Mouse (Mus musculus): ENCODE measurements around the gene Bcan. TPM values are rescaled to one million over a fixed set of nuclear protein-coding genes. Genes with fewer than 3 reads are reported as not detected.

The Bcan gene
- polyA plus RNA-seq, 1 experiment, result 0.06 TPM

GRCm38 (mm10) chr3:88033506-88033905, 33.5 kb upstream of the Bcan start:
- TF ChIP-seq USF1 (IDR thresholded peaks at IDR 0.05; ENCODE audit: low read depth), result no peak
- no peak for TF ChIP-seq CEBPB (IDR thresholded peaks at IDR 0.05; ENCODE audit: insufficient read depth, poor library complexity, severe bottlenecking)
- no peak for TF ChIP-seq MAX (IDR thresholded peaks at IDR 0.05; ENCODE audit: low read depth)
- no peak for TF ChIP-seq MYOD1 (IDR thresholded peaks at IDR 0.05; ENCODE audit: control insufficient read depth in 1 of 3, insufficient read length in 2 of 3, low read depth in 2 of 3)
- no peak for TF ChIP-seq TCF3 (IDR thresholded peaks at IDR 0.05; ENCODE audit: insufficient read length, low read depth)
- TF ChIP-seq MYOG (IDR thresholded peaks at IDR 0.05; ENCODE audit: control insufficient read depth in 1 of 3, insufficient read depth in 1 of 3, insufficient read length in 2 of 3, low read depth in 2 of 3), result no peak
- no peak for TF ChIP-seq POLR2A (IDR thresholded peaks at IDR 0.05; ENCODE audit: insufficient read length, low read depth)
- no peak for TF ChIP-seq E2F4 (IDR thresholded peaks at IDR 0.05; ENCODE audit: insufficient read depth)
- no peak for TF ChIP-seq REST (IDR thresholded peaks at IDR 0.05; ENCODE audit: insufficient read depth, insufficient read length)
- TF ChIP-seq POLR2AphosphoS2 (IDR thresholded peaks at IDR 0.05; ENCODE audit: insufficient read length, low read depth), result no peak
- TF ChIP-seq TCF12 (IDR thresholded peaks at IDR 0.05; ENCODE audit: insufficient read depth, poor library complexity, severe bottlenecking), result no peak
- no peak for TF ChIP-seq SRF (IDR thresholded peaks at IDR 0.05; ENCODE audit: control insufficient read depth, insufficient read length, low read depth)
- no peaks in the 10 kb centered on the region for H3K36me3 ChIP-seq (ENCODE audit: control insufficient read depth, insufficient read depth)
- no peak overlapping the region for H3K4me2 ChIP-seq (ENCODE audit: low read depth)
- H3ac ChIP-seq (ENCODE audit: control insufficient read depth, insufficient read length), result no peak overlapping the region
- no peak overlapping the region for H3K4me3 ChIP-seq
- peaks cover 23% of the 10 kb centered on the region for H3K27me3 ChIP-seq (ENCODE audit: control insufficient read depth, insufficient read depth, insufficient read length)
- no peaks in the 10 kb centered on the region for H3K79me2 ChIP-seq (ENCODE audit: control insufficient read depth, insufficient read depth)

- TF ChIP-seq TCF12 (IDR thresholded peaks at IDR 0.05; ENCODE audit: insufficient read depth, poor library complexity, severe bottlenecking) (no peak), USF1 (IDR thresholded peaks at IDR 0.05; ENCODE audit: low read depth) (no peak), MYOD1 (IDR thresholded peaks at IDR 0.05; ENCODE audit: control insufficient read depth in 1 of 3, insufficient read length in 2 of 3, low read depth in 2 of 3) (no peak), MAX (IDR thresholded peaks at IDR 0.05; ENCODE audit: low read depth) (no peak), TCF3 (IDR thresholded peaks at IDR 0.05; ENCODE audit: insufficient read length, low read depth) (no peak), POLR2A (IDR thresholded peaks at IDR 0.05; ENCODE audit: insufficient read length, low read depth) (no peak), E2F4 (IDR thresholded peaks at IDR 0.05; ENCODE audit: insufficient read depth) (no peak), MYOG (IDR thresholded peaks at IDR 0.05; ENCODE audit: control insufficient read depth in 1 of 3, insufficient read depth in 1 of 3, insufficient read length in 2 of 3, low read depth in 2 of 3) (no peak), REST (IDR thresholded peaks at IDR 0.05; ENCODE audit: insufficient read depth, insufficient read length) (no peak), SRF (IDR thresholded peaks at IDR 0.05; ENCODE audit: control insufficient read depth, insufficient read length, low read depth) (no peak), CEBPB (IDR thresholded peaks at IDR 0.05; ENCODE audit: insufficient read depth, poor library complexity, severe bottlenecking) (no peak), POLR2AphosphoS2 (IDR thresholded peaks at IDR 0.05; ENCODE audit: insufficient read length, low read depth) (no peak)
- H3K27me3 ChIP-seq (ENCODE audit: control insufficient read depth, insufficient read depth, insufficient read length), result peaks cover 17% of the 10 kb centered on the region
- no peaks in the 10 kb centered on the region for H3K36me3 ChIP-seq (ENCODE audit: control insufficient read depth, insufficient read depth)
- no peak overlapping the region for H3K4me2 ChIP-seq (ENCODE audit: low read depth)
- no peak overlapping the region for H3ac ChIP-seq (ENCODE audit: control insufficient read depth, insufficient read length)
- no peak overlapping the region for H3K4me3 ChIP-seq
- H3K79me2 ChIP-seq (ENCODE audit: control insufficient read depth, insufficient read depth), result no peaks in the 10 kb centered on the region
Measured at GRCm38 (mm10) chr3:88030608-88031395, 30.8 kb upstream of the Bcan start.

GRCm38 (mm10) chr3:88027434-88028186, 27.6 kb upstream of the Bcan start, which contains the start of gene Hapln2:
TSS of gene Hapln2 (minus strand) at chr3:88027583.
- Histone ChIP-seq H3K79me2 (ENCODE audit: control insufficient read depth, insufficient read depth) (no peaks in the 10 kb centered on the region), H3K4me3 (no peak within 1 kb of the TSS), H3K36me3 (ENCODE audit: control insufficient read depth, insufficient read depth) (no peaks in the 10 kb centered on the region), H3K4me2 (ENCODE audit: low read depth) (no peak within 1 kb of the TSS), H3ac (ENCODE audit: control insufficient read depth, insufficient read length) (no peak within 1 kb of the TSS), H3K27me3 (ENCODE audit: control insufficient read depth, insufficient read depth, insufficient read length) (peaks cover 37% of the 10 kb centered on the region)
- TF ChIP-seq USF1 (IDR thresholded peaks at IDR 0.05; ENCODE audit: low read depth) (no peak), E2F4 (IDR thresholded peaks at IDR 0.05; ENCODE audit: insufficient read depth) (no peak), REST (IDR thresholded peaks at IDR 0.05; ENCODE audit: insufficient read depth, insufficient read length) (no peak), TCF3 (IDR thresholded peaks at IDR 0.05; ENCODE audit: insufficient read length, low read depth) (no peak), SRF (IDR thresholded peaks at IDR 0.05; ENCODE audit: control insufficient read depth, insufficient read length, low read depth) (no peak), CEBPB (IDR thresholded peaks at IDR 0.05; ENCODE audit: insufficient read depth, poor library complexity, severe bottlenecking) (no peak), MYOG (IDR thresholded peaks at IDR 0.05; ENCODE audit: control insufficient read depth in 1 of 3, insufficient read depth in 1 of 3, insufficient read length in 2 of 3, low read depth in 2 of 3) (no peak), MAX (IDR thresholded peaks at IDR 0.05; ENCODE audit: low read depth) (no peak), MYOD1 (IDR thresholded peaks at IDR 0.05; ENCODE audit: control insufficient read depth in 1 of 3, insufficient read length in 2 of 3, low read depth in 2 of 3) (no peak), TCF12 (IDR thresholded peaks at IDR 0.05; ENCODE audit: insufficient read depth, poor library complexity, severe bottlenecking) (no peak), POLR2A (IDR thresholded peaks at IDR 0.05; ENCODE audit: insufficient read length, low read depth) (no peak), POLR2AphosphoS2 (IDR thresholded peaks at IDR 0.05; ENCODE audit: insufficient read length, low read depth) (no peak)

GRCm38 (mm10) chr3:88026823-88027222, 26.8 kb upstream of the Bcan start:
- Histone ChIP-seq H3ac (ENCODE audit: control insufficient read depth, insufficient read length) (no peak overlapping the region), H3K79me2 (ENCODE audit: control insufficient read depth, insufficient read depth) (no peaks in the 10 kb centered on the region), H3K36me3 (ENCODE audit: control insufficient read depth, insufficient read depth) (no peaks in the 10 kb centered on the region), H3K4me2 (ENCODE audit: low read depth) (no peak overlapping the region), H3K27me3 (ENCODE audit: control insufficient read depth, insufficient read depth, insufficient read length) (peaks cover 45% of the 10 kb centered on the region), H3K4me3 (no peak overlapping the region)
- TF ChIP-seq TCF3 (IDR thresholded peaks at IDR 0.05; ENCODE audit: insufficient read length, low read depth) (no peak), MYOD1 (IDR thresholded peaks at IDR 0.05; ENCODE audit: control insufficient read depth in 1 of 3, insufficient read length in 2 of 3, low read depth in 2 of 3) (no peak), USF1 (IDR thresholded peaks at IDR 0.05; ENCODE audit: low read depth) (no peak), POLR2A (IDR thresholded peaks at IDR 0.05; ENCODE audit: insufficient read length, low read depth) (no peak), REST (IDR thresholded peaks at IDR 0.05; ENCODE audit: insufficient read depth, insufficient read length) (no peak), CEBPB (IDR thresholded peaks at IDR 0.05; ENCODE audit: insufficient read depth, poor library complexity, severe bottlenecking) (no peak), POLR2AphosphoS2 (IDR thresholded peaks at IDR 0.05; ENCODE audit: insufficient read length, low read depth) (no peak), E2F4 (IDR thresholded peaks at IDR 0.05; ENCODE audit: insufficient read depth) (no peak), MAX (IDR thresholded peaks at IDR 0.05; ENCODE audit: low read depth) (no peak), SRF (IDR thresholded peaks at IDR 0.05; ENCODE audit: control insufficient read depth, insufficient read length, low read depth) (no peak), TCF12 (IDR thresholded peaks at IDR 0.05; ENCODE audit: insufficient read depth, poor library complexity, severe bottlenecking) (no peak)
